Mouse (Mus musculus) heart, embryonic 15.5 days (tissue): ENCODE results near the gene Adcyap1r1. TPM values are rescaled to one million over a fixed set of nuclear protein-coding genes. Genes with fewer than 3 reads are reported as not detected.

Experiments
- ATAC-seq: fragments of 200-750 bp; cut with Nextera tagmentation; replicated peaks from 2 replicates; pipeline ENCODE4 v1.8.0; 2017; ENCODE audit warnings: low read depth, moderate TSS enrichment; ENCODE audit not compliant: insufficient number of reproducible peaks, insufficient read depth, low FRiP score
- H3K27ac ChIP-seq: fragments of 300-500 bp; sonication (generic); 2 replicates; pipeline ENCODE4 v1.5.1; 2015; ENCODE audit warnings: mild to moderate bottlenecking, inconsistent platforms
- H3K27me3 ChIP-seq: fragments of 300-500 bp; sonication (generic); 2 replicates; pipeline ENCODE4 v1.6.1; 2015; ENCODE audit warnings: inconsistent platforms
- H3K36me3 ChIP-seq: fragments of 300-500 bp; sonication (generic); 2 replicates; pipeline ENCODE4 v1.6.1; 2015; ENCODE audit warnings: mild to moderate bottlenecking, inconsistent platforms
- H3K4me1 ChIP-seq: fragments of 300-500 bp; sonication (generic); replicated peaks from 2 replicates; pipeline ENCODE4 v1.6.1; 2015; ENCODE audit warnings: inconsistent platforms
- H3K4me2 ChIP-seq: fragments of 300-500 bp; sonication (generic); 2 replicates; pipeline ENCODE4 v1.6.1; 2015; ENCODE audit warnings: inconsistent platforms, mild to moderate bottlenecking, moderate library complexity
- H3K4me3 ChIP-seq: fragments of 300-500 bp; sonication (generic); 2 replicates; pipeline ENCODE4 v1.5.1; 2015; ENCODE audit warnings: mild to moderate bottlenecking, inconsistent platforms
- H3K9ac ChIP-seq: fragments of 300-500 bp; sonication (generic); 2 replicates; pipeline ENCODE4 v1.6.1; 2015; ENCODE audit warnings: mild to moderate bottlenecking, inconsistent platforms
- H3K9me3 ChIP-seq: fragments of 300-500 bp; sonication (generic); replicated peaks from 2 replicates; pipeline ENCODE4 v1.6.1; 2016; ENCODE audit warnings: inconsistent platforms
- WGBS: fragments of 180-500 bp; shearing (Covaris S2); methylation state at CpG from one replicate; pipeline ENCODE4 v1.1.7; 2015; ENCODE audit warnings: mixed read lengths; 5-methylcytosine and 5-hydroxymethylcytosine counted together
- polyA plus RNA-seq: library from polyadenylated mRNA; unstranded; fragments of >200 nt; fragmentation: Nextera tagmentation; extraction: Ambion mirVana; gene quantifications from 2 replicates; pipeline ENCODE4 v1.2.1, GENCODE M21; 2015

Adcyap1r1 gene
- polyA plus RNA-seq, 1 experiment from 2014 or later = 2.6 TPM

DNA sequence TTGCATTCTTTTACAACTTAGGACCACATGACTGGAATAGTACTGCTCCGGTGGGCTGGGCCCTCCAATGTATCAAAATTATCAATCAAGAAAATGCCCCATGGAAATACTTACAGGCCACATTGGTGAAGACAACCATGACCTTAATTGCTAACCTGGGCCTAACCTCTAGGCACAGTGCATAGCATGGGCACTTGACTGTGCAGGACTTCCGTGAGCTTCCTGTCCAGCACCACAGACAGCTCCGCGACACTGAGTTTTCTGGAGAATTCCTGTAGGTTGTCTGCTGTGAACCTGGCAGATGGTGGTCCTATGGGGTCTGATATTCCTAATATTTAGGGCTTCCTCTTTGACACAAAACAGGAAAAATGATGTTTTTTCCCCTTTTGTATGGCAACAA is 54.7 kb downstream of the Adcyap1r1 start:
- Histone ChIP-seq H3K27me3 (peaks cover 17% of the 10 kb centered on the region; the same call in 1 of the 2 replicates), H3K27ac (no peak overlapping the region), H3K9ac (no peak overlapping the region), H3K4me1 (peaks cover 3% of the 10 kb centered on the region), H3K4me2 (no peak overlapping the region), H3K36me3 (no peaks in the 10 kb centered on the region), H3K4me3 (no peak overlapping the region), H3K9me3 (no peaks in the 10 kb centered on the region)
- WGBS = 62% methylated on average over 4 of the region's 4 CpGs
- ATAC-seq = no peak

DNA sequence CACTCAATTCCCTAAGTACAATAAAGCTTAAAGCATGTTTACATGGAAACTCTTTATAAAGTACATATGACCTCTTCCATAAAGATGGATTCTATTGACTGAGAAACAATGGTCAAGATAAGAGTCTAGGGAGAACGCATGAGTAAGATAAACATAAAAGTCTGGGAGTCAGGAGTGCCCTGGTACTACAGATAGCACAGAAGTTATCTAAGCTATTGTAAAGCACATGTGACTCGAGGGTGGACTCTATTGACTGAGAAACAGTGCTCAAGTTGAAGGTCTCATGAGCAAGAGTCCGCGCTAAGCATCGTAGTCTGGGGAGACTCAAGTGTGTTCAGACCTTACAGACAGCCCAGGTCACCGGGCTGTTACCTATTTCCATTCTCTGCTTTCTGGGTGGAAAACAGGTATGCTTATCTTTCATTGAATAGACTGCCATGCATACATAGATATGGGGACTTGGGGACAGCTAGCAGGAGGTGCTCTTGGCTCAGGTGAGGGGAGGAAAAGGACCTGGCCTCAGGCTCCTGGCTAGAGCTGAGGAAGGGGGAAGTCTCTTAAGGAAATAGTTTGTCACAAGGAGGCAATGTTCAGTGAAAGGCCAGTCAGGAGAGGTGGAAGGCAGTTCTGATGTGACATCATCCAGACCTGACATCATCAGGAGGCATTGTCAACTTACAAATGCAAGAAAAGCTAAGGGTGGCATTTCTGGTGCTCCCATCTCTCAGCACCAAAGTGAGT is 57.5 kb downstream of the Adcyap1r1 start:
- ATAC-seq = no peak
- Histone ChIP-seq H3K36me3 (no peaks in the 10 kb centered on the region), H3K9ac (no peak overlapping the region), H3K4me1 (peaks cover 5% of the 10 kb centered on the region), H3K9me3 (no peaks in the 10 kb centered on the region), H3K4me2 (no peak overlapping the region), H3K27ac (no peak overlapping the region), H3K27me3 (peaks cover 20% of the 10 kb centered on the region; the same call in 1 of the 2 replicates), H3K4me3 (no peak overlapping the region)
- 60% methylated on average over 6 of the region's 6 CpGs for WGBS

DNA sequence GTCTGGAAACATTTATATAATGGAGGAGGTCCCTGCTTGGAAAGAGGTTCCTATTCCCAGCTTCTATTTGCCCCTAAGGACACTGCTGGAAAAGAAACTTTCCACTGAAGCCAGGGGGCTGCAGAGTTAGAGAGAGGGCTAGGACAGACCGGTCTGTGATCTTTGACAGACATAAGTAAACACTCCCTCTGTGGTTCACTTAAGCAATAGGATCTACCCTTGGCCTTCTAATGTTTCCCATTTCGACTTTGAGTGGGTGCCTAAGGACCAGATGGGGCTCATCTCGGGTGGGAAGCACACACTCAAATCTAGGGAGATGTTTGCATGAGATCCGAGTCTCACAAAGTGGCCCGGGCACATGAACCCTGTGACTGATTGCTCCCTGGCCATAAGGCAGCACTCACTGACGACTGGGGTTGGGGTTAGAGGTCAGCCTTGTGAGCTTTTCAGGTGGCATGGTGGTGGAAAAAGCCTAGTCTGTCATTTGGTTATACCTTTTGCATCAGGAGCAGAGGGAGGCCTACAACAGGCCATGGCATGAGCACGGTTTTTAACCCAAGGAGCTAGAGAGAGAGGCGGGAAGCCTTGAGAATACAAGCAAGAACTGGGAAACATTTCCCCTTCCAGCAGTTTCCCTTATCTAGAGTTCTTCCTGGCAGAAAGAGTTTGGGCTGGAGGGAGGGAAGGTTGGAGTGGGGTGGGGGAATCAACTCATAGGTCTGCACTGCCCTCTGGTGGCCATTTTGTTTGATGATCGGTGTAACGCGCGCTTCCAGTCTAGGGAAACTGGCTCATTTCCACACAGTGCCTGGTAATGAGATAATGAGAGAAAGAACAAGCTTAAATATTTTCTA is 59.7 kb downstream of the Adcyap1r1 start:
- 19% methylated on average over 12 of the region's 12 CpGs for WGBS
- peak overlapping the region; percentile 24 for H3K4me2 ChIP-seq
- H3K36me3 ChIP-seq = no peaks in the 10 kb centered on the region
- no peak overlapping the region for H3K9ac ChIP-seq
- peaks cover 5% of the 10 kb centered on the region for H3K4me1 ChIP-seq
- H3K27me3 ChIP-seq = peaks cover 19% of the 10 kb centered on the region; the same call in 1 of the 2 replicates
- H3K4me3 ChIP-seq = no peak overlapping the region
- ATAC-seq = peak; percentile 62
- no peaks in the 10 kb centered on the region for H3K9me3 ChIP-seq
- H3K27ac ChIP-seq = no peak overlapping the region

DNA sequence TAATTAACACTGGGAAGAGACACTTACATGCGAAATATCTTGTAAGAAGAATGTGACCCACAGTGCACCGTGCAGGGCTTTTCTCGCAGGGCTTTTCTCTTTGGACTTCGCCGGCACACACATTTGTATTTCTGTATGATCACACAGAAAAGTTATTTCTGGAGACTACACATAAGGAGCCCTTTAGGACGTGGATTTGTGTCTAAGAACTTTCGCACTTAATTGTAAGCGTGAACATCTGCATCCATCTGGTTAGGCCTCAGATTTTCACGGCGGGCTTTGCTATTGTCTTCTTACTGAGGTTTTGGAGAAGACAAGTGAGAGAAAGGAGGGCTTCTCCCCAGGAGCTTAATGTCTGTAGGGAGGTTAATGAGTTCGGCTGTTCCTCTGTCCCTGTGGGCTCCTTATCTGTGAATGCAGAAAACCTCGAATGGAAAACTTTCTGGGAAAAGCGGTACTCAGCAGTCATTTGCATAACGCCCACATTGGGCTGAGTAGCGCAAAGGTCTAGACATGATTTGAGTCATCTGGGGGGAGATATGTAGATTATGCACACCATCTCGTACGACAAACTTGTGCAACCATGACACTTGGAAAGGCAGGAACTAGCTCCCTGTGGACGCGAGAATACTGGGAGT is 60.4 kb downstream of the Adcyap1r1 start:
- Histone ChIP-seq H3K9me3 (no peaks in the 10 kb centered on the region), H3K36me3 (no peaks in the 10 kb centered on the region), H3K4me3 (no peak overlapping the region), H3K4me1 (peaks cover 5% of the 10 kb centered on the region), H3K4me2 (peak overlapping the region; percentile 24), H3K27me3 (peaks cover 18% of the 10 kb centered on the region; the same call in 1 of the 2 replicates), H3K27ac (no peak overlapping the region; the same call in 1 of the 2 replicates), H3K9ac (no peak overlapping the region)
- WGBS = 37% methylated on average over 19 of the region's 19 CpGs
- no peak for ATAC-seq

DNA sequence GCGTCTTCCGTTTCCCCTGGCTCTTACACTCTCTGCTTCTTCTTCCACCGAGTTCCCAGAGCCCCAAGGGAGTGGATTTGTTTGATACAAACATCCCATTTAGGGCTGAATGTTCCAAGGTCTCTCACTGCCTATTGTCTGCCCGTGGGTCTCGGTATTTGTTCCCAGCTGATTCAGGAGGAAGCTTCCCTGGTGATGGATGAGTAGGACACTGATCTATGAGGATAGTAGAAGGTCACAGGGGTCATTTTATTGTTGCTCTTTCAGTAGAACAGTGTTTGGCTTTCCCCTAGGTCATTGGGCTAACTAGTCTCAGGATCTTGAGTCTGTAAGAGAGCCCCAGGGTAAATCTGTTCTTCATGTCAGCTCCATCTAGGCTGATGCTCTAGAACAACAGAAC is 61.7 kb downstream of the Adcyap1r1 start:
- no peak overlapping the region for H3K9ac ChIP-seq
- peaks cover 5% of the 10 kb centered on the region for H3K4me1 ChIP-seq
- no peak overlapping the region for H3K4me2 ChIP-seq
- H3K27me3 ChIP-seq = peaks cover 18% of the 10 kb centered on the region; the same call in 1 of the 2 replicates
- no peak for ATAC-seq
- H3K4me3 ChIP-seq = no peak overlapping the region
- no peaks in the 10 kb centered on the region for H3K9me3 ChIP-seq
- H3K36me3 ChIP-seq = no peaks in the 10 kb centered on the region
- no peak overlapping the region for H3K27ac ChIP-seq
- WGBS = 49% methylated on average over 5 of the region's 5 CpGs

DNA sequence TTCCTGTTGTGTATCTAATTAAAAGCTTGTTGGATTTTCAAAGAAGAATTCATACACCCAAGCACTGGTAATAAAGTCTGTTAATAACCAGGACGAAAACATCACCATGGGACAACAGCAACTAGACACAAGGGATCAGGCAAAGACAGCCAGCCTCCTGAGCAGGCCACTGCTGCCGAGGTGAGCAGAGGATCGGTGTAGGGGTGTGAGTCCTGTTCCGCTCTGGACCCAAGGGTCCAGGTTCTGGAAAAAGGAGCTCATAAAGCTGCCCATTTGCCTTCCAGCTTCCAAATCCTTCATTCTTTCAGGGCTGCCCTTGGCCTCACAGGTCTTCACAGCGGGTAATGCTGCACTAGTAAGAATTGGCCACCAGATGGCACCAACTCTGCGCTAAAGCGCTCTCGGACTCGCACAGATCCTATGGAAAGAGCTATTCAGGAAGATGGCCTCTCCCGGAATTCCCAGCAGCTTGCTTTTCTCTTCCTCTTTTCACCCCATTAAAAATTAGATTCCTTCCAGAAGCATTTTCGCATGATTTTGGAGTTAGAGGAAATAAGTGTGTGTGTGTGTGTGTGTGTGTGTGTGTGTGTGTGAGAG is 67.9 kb downstream of the Adcyap1r1 start:
- Histone ChIP-seq H3K36me3 (no peaks in the 10 kb centered on the region), H3K27me3 (no peaks in the 10 kb centered on the region), H3K4me1 (no peaks in the 10 kb centered on the region), H3K9me3 (no peaks in the 10 kb centered on the region), H3K4me2 (peak overlapping the region; percentile 44), H3K27ac (no peak overlapping the region), H3K9ac (no peak overlapping the region), H3K4me3 (no peak overlapping the region)
- no peak for ATAC-seq
- 13% methylated on average over 11 of the region's 11 CpGs for WGBS

DNA sequence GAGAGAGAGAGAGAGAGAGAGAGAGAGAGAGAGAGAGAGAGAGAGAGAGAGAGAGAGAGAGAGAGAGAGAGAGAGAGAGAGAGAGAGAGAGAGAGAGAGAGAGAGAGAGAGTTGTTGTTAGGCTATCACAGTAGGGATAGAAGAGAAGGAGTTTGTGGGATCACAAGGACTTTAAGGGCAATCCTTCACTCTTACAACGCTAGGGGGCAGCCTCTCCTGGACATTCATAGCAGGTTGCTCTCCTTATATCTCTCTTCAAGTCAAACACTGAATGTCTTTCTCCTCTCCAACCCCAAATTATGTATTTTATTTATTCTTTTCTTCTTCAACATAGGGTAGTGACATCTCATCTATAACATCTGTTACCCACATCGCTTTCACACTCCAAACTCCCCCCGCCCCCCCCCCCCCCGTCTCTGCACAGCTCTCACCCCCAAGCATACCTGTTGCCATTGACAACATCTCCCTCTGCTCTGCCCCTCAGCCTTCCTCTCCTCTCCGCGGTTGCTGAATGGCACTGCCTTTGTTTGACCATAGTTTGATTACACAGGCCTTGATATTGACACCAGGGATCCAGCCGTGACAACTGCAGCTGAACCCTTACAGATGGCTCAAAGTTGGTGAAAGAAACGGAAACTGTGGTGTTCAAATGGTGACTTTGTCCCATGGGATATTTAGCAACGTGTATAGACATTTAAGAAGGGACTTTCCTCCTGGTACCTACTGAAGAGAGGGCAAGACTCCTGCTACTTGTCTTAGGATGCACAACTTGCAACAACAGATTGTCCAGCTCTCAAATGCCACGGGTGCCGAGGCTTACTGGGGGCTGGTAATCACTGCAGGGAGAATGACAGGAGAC is 68.7 kb downstream of the Adcyap1r1 start:
- Histone ChIP-seq H3K9me3 (no peaks in the 10 kb centered on the region), H3K9ac (no peak overlapping the region), H3K4me2 (peak overlapping the region; percentile 44), H3K4me1 (no peaks in the 10 kb centered on the region), H3K36me3 (no peaks in the 10 kb centered on the region), H3K27ac (no peak overlapping the region), H3K27me3 (no peaks in the 10 kb centered on the region), H3K4me3 (no peak overlapping the region)
- WGBS = 50% methylated on average over 11 of the region's 11 CpGs
- ATAC-seq = no peak

DNA sequence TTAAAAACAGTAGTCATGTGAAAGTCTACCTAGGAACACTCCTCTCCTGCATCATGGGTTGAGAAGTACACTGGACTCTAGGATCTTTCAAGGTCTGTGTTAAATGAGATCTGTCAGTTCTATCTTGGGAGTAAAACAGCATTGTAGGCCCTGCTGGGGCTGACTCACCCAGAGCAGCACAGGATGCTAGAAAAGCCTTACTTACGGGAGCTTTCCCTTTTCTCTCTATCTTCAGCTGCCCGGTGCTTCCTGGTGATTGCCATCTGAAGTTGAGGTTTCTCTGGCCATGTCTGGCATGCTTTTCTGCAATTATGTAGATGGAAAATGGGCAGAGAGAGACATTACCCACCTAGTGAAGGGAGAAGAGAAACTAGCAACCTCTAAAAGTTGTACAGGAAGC is 84.7 kb downstream of the Adcyap1r1 start:
- Histone ChIP-seq H3K4me1 (0 out of 2 replicates have a peak, but pooled peaks cover 5% of the 10 kb centered on the region), H3K27me3 (no peaks in the 10 kb centered on the region), H3K9me3 (no peaks in the 10 kb centered on the region), H3K36me3 (no peaks in the 10 kb centered on the region), H3K4me2 (no peak overlapping the region), H3K27ac (no peak overlapping the region), H3K4me3 (no peak overlapping the region), H3K9ac (no peak overlapping the region)
- 54% methylated on average over 2 of the region's 2 CpGs for WGBS
- ATAC-seq = no peak

DNA sequence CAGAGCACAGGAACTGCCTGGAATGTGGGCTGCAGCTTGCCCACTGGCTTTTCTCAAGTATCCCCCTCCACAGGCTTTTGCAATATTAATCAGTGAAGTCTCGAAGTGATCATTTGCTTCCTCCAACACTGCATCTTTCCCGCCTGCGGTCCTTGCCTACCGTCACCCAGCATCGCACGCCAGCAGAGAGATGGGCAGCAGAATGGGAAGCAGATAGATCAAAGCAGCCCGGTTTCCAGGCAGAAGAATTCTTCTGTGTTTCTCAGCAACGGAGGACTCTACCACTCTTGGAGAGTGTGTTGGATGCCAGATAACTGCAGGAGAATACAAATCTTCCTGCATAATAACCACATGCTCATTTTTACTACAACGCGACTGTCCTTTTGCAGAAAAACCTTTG is 87.4 kb downstream of the Adcyap1r1 start:
- ATAC-seq = no peak
- WGBS = 61% methylated on average over 10 of the region's 10 CpGs
- no peak overlapping the region for H3K4me2 ChIP-seq
- H3K36me3 ChIP-seq = no peaks in the 10 kb centered on the region
- H3K27me3 ChIP-seq = no peaks in the 10 kb centered on the region
- no peak overlapping the region for H3K4me3 ChIP-seq
- H3K4me1 ChIP-seq = 0 out of 2 replicates have a peak, but pooled peaks cover 5% of the 10 kb centered on the region
- H3K9me3 ChIP-seq = no peaks in the 10 kb centered on the region
- H3K9ac ChIP-seq = no peak overlapping the region
- no peak overlapping the region for H3K27ac ChIP-seq

DNA sequence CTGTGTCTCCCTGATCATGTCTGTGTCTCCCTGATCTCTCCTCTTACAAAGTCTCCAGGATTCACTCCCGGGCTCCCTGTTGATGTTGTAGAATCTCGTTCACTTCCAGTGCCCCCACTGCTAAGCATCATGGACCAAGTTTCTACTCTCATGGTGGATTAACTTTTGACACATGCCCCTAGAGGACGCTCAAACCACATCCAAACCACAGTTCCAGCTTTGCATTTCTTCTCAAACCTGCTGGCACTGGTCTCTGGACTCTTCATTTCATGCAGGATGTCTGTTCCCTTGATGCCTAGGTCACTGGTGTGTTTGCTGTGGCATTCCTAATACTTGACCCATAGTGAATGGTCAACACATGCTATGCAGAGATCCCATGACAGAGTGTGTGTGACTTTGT is 90.6 kb downstream of the Adcyap1r1 start:
- H3K4me2 ChIP-seq = no peak overlapping the region
- 0 out of 2 replicates have a peak, but pooled peaks cover 5% of the 10 kb centered on the region for H3K4me1 ChIP-seq
- H3K27me3 ChIP-seq = no peaks in the 10 kb centered on the region
- H3K36me3 ChIP-seq = no peaks in the 10 kb centered on the region
- WGBS = 48% methylated on average over 3 of the region's 3 CpGs
- no peak for ATAC-seq
- H3K27ac ChIP-seq = no peak overlapping the region
- no peaks in the 10 kb centered on the region for H3K9me3 ChIP-seq
- H3K9ac ChIP-seq = no peak overlapping the region
- H3K4me3 ChIP-seq = no peak overlapping the region
